Mouse (Mus musculus): ENCODE results near the gene Mfng. TPM values are rescaled to one million over a fixed set of nuclear protein-coding genes. Genes with fewer than 3 reads are reported as not detected.

The Mfng gene
- polyA plus RNA-seq (2017; shearing (Covaris generic)) = 156 TPM

DNA sequence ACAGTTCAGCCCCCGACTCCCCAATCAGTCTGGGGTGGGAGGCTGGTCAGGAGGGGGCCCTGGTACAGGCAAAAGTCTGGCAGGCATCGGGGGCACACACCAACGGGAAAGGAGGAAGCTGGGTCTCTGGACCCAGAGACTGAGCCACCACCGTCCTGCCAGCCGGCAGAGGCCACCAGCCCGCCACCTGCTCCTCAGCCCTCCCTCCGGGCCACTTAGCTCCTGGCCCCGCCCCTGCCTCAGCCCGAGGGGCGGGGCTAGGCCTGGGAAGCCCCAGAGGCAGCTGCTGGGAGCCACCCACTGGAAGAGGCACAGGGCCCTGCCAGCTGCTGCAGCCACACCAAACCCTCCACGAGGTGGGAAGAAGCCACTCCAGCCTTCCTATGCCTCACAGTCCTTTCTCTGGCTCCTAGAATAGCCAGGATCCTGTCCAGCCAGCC is at the start of gene Mfng:
Gene Mfng (minus strand): TSS at position 186 of the 440 bp plus-strand sequence.

DNA sequence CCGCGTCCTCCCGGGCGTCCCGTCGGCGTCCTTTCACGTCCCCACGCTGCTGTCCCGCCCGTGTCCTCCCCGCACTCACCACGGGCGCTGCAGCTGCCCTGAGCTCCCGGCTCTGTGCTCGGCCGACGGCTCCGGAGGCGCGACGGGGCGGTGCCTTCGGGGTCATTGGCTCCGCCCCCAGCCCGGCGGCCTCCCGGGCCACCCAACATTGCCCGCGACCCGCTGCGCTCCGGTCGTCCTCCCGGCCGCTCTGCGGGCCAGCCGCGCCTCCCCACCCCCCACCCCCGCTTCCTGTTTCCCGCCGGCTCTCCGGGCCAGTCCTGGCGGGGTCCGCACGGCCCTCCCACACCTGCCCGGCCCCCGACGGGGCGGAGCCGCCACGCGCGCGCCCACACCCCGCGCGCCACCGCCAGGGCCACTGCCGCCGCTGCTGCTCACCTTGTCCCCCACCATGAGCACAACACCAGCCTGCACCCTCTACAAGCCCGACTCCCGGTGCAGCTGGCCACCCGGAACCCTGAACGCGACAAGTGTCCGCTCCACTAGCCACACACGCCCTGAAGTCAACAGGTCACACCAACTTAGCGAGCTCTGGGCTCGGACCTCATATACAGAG is 29.6 kb upstream of the Mfng start, which contains the start of gene Card10:
Gene Card10 (minus strand): TSS at position 267 of the 616 bp plus-strand sequence.

DNA sequence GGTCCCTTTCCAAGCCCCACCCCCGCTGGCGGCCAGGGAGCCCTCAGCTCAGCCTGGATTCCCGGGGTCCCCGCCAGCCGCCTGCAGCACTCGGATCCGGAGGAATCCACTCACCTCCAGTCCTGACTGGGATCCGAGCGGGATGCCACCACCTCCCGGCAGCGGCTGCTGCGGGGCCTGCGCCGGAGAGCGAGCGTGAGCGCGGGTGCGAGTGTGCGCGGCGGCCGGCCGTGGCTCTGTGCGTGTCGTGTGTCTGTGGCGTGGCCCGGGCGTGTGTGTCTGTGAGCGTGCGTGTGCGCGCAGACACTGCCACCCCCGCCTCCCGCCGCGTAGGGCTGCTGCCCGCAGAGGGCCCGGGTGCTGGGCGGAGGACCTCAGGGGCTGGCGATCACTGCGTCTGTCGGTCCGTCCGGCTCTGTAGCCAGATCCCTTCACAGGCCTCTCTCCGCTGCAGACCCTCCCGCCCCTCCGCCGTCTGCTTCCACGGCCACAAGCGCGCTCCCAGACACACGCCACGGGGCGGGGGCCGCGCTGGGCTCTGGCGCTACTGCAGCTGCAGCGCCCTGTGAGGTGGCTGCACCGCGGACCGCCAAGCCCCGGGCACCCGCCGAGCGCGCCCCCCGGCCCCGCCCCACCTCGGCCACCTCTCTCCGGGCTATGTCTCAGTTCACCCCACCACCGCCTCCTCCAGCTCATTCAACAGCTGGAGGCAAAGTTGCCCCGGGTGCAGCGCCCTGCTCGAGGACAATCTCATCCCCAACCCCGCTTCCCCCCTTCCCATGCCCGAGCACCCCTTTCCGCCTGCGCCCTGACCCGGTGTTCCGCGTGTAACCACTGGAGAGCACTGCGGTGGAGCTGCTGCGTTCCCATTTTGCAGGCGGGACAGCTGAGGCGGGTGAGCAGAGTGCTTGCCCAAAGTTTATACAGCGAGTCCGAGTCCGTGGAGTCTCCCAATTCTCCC is 54.7 kb downstream of the Mfng start, which contains the start of gene Elfn2:
Gene Elfn2 (minus strand): TSS at position 482 of the 961 bp plus-strand sequence.

Other genes with a start within 250 kb of the Mfng start
- 5.8 TPM for gene C1qtnf6, start 242.1 kb downstream of the Mfng start, polyA plus RNA-seq (2017; shearing (Covaris generic))
- gene Sstr3, start 228.8 kb downstream of the Mfng start, polyA plus RNA-seq (2017; shearing (Covaris generic)) = not detected
- 2,566 TPM for gene Rac2, start 200.7 kb downstream of the Mfng start, polyA plus RNA-seq (2017; shearing (Covaris generic))
- gene Cyth4, start 176.4 kb downstream of the Mfng start, polyA plus RNA-seq (2017; shearing (Covaris generic)) = 392 TPM
- 0.04 TPM for gene Elfn2, start 54.7 kb downstream of the Mfng start, polyA plus RNA-seq (2017; shearing (Covaris generic))
- 0.12 TPM for gene Card10, start 29.6 kb upstream of the Mfng start, polyA plus RNA-seq (2017; shearing (Covaris generic))
- not detected for gene Cdc42ep1, start 69.1 kb upstream of the Mfng start, polyA plus RNA-seq (2017; shearing (Covaris generic))
- not detected for gene Lgals2, start 82.1 kb upstream of the Mfng start, polyA plus RNA-seq (2017; shearing (Covaris generic))
- gene Gga1, start 103.7 kb upstream of the Mfng start, polyA plus RNA-seq (2017; shearing (Covaris generic)) = 74.6 TPM
- 0.39 TPM for gene Gm49510, start 126.2 kb upstream of the Mfng start, polyA plus RNA-seq (2017; shearing (Covaris generic))
- gene Sh3bp1, start 126.3 kb upstream of the Mfng start, polyA plus RNA-seq (2017; shearing (Covaris generic)) = 238 TPM
- gene Pdxp, start 140.4 kb upstream of the Mfng start, polyA plus RNA-seq (2017; shearing (Covaris generic)) = 28.4 TPM
- 284 TPM for gene Lgals1, start 153.2 kb upstream of the Mfng start, polyA plus RNA-seq (2017; shearing (Covaris generic))
- 48.6 TPM for gene Nol12, start 161.5 kb upstream of the Mfng start, polyA plus RNA-seq (2017; shearing (Covaris generic))
- 92.1 TPM for gene Triobp, start 174.2 kb upstream of the Mfng start, polyA plus RNA-seq (2017; shearing (Covaris generic))